Mouse (Mus musculus) intestine, embryonic 14.5 days (tissue): ENCODE results near the gene Lyzl4. TPM values are rescaled to one million over a fixed set of nuclear protein-coding genes. Genes with fewer than 3 reads are reported as not detected.

Experiments used
- ATAC-seq: fragments of 200-750 bp; cut with Nextera tagmentation; replicated peaks from 2 replicates; pipeline ENCODE4 v1.8.0; 2017; ENCODE audit warnings: low read depth, moderate number of reproducible peaks, moderate TSS enrichment, moderate library complexity; ENCODE audit not compliant: low FRiP score, low TSS enrichment
- DNase-seq: peaks from one replicate; pipeline ENCODE4 v3.0.0-alpha.2; 2018; ENCODE audit warnings: low spot score
- H3K27ac ChIP-seq: fragments of 300-500 bp; sonication (generic); 2 replicates; pipeline ENCODE4 v1.5.1; 2014; ENCODE audit warnings: low read depth, mild to moderate bottlenecking, control low read depth
- H3K27me3 ChIP-seq: fragments of 300-500 bp; sonication (generic); replicated peaks from 2 replicates; pipeline ENCODE4 v1.6.1; 2014; ENCODE audit warnings: low read length, control low read depth; ENCODE audit not compliant: control insufficient read depth, insufficient read depth
- H3K36me3 ChIP-seq: fragments of 300-500 bp; sonication (generic); 2 replicates; pipeline ENCODE4 v1.6.1; 2014; ENCODE audit warnings: low read length, control low read depth; ENCODE audit not compliant: control insufficient read depth, insufficient read depth
- H3K4me1 ChIP-seq: fragments of 300-500 bp; sonication (generic); replicated peaks from 2 replicates; pipeline ENCODE4 v1.6.1; 2014; ENCODE audit warnings: low read length, control low read depth, mixed read lengths; ENCODE audit not compliant: control insufficient read depth, insufficient read depth
- H3K4me2 ChIP-seq: fragments of 300-500 bp; sonication (generic); 2 replicates; pipeline ENCODE4 v1.6.1; 2014; ENCODE audit warnings: low read length
- H3K4me3 ChIP-seq: fragments of 300-500 bp; sonication (generic); 2 replicates; pipeline ENCODE4 v1.5.1; 2014; ENCODE audit warnings: low read depth, low read length, control low read depth, mixed read lengths
- H3K9ac ChIP-seq: fragments of 300-500 bp; sonication (generic); 2 replicates; pipeline ENCODE4 v1.6.1; 2014; ENCODE audit warnings: mild to moderate bottlenecking, low read length
- H3K9me3 ChIP-seq: fragments of 300-500 bp; sonication (generic); 2 replicates; pipeline ENCODE4 v1.6.1; 2016; ENCODE audit warnings: low read length, control low read depth; ENCODE audit not compliant: control insufficient read depth
- WGBS: fragments of 180-500 bp; shearing (Covaris S2); extraction: QIAGEN DNeasy Blood & Tissue Kit; methylation state at CpG from one replicate; pipeline ENCODE4 v1.1.7; 2014; 5-methylcytosine and 5-hydroxymethylcytosine counted together
- polyA plus RNA-seq: library from polyadenylated mRNA; unstranded; fragments of >200 nt; fragmentation: Nextera tagmentation; extraction: Ambion mirVana; gene quantifications from 2 replicates; pipeline ENCODE4 v1.2.1, GENCODE M21; 2014

The Lyzl4 gene
- polyA plus RNA-seq, 1 experiment from 2014 or later: not detected

DNA sequence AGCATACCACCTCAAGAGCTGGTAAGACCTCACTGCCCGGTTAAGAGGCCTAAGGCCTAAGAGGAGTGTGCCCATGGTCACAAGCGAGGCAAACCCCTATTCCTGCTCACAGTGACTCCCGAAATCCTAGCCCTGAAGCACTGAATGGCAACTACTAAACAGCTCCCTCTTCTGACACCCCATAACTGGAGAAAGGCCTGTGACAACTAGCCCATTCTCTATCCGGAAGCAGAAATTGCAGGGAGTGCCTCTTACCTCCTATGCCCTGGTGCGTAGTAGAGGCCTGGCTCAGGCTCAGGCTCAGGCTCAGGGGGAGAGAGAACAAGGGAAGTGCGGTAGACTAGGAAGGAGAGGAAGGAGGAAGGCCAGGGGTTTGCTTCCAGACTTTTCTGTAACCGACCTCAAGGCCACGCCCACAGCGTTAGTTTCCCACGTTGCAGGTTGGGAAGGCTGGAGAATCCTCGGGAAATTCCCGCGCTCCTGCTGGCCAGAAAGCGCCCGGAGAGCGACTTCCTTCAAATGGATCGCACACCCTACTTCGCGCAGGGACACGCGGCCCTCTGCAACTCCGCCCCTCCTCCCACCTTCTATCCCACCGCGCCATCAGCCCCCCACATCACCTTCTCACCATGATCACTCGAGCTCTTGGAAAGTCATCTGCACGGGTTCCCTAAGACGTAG lies 521 bp downstream of the Lyzl4 start:
- no peaks in the 10 kb centered on the region for H3K36me3 ChIP-seq
- H3K9ac ChIP-seq: 0 out of 2 replicates have a peak overlapping the region, but pooled peaks have one; percentile 7
- no peak overlapping the region for H3K27ac ChIP-seq
- WGBS: 13% methylated on average over 26 of the region's 27 CpGs
- DNase-seq (peak; percentile 62), ATAC-seq (no peak; the same call in 1 of the 2 replicates)
- H3K27me3 ChIP-seq: peaks cover 54% of the 10 kb centered on the region
- H3K4me2 ChIP-seq: peak overlapping the region; percentile 66
- peaks cover 9% of the 10 kb centered on the region for H3K4me1 ChIP-seq
- H3K9me3 ChIP-seq: no peaks in the 10 kb centered on the region
- H3K4me3 ChIP-seq: peak overlapping the region; percentile 37

DNA sequence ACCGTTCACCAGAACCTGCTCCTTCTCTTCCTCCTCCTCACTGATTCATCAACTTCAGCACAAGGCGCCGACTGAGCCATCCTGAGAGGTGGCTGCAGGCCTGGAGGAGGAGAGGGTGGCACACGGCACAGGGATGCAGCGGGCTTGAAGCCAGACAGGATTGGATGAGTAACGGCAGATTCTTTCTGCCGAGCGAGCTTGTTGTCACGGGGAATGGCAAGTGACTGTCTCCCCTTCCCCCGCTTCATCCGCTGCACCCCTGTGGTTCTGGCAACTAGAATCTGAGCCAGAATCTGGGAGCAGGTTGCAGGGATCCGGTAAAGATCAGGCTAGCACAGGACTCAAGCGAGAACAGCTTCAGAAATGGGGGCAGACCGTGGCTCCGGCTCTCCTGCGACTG lies 2.1 kb downstream of the Lyzl4 start:
- Histone ChIP-seq H3K4me3 (no peak overlapping the region), H3K36me3 (no peaks in the 10 kb centered on the region), H3K27me3 (peaks cover 54% of the 10 kb centered on the region), H3K27ac (no peak overlapping the region), H3K9me3 (no peaks in the 10 kb centered on the region), H3K4me2 (no peak overlapping the region), H3K4me1 (peaks cover 9% of the 10 kb centered on the region), H3K9ac (no peak overlapping the region)
- ATAC-seq (no peak), DNase-seq (no peak)
- WGBS: 54% methylated on average over 16 of the region's 16 CpGs

DNA sequence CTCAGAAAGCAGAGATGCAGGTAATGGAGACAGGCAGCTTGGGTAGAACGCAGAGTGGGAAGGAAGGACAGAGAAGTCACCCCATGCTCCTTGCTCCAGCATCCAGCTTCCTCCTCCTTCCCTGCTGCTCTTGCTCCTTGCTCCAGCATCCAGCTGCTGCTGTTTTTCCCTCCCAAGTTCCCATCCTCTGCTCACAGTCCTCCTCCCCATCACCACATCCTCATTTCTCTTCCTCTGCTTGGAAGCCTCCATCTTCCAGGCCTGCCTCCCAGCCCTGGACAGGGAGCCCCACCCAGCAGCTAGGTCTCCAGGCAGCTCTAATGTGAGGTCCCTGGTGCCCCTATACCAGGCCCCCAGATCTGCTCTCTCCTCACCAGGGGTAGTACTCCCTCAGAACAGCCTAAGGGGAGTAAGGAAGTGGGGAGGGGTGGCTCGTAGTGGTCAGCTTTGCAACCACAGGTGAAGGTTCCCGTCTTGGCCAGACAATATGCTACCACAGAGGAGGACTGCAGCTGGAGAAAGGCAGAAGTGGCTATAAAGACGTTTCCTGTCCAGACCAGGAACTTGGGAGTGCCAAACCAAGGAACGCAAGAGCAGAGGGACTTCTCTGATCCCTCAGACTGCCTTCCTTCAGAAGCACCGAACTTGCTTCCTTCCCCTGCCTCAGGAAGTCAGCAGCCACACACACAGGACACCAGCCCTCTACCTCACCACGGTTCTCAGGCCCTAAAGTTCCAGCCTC lies 5.9 kb downstream of the Lyzl4 start:
- ATAC-seq (no peak), DNase-seq (no peak)
- H3K4me1 ChIP-seq: no peaks in the 10 kb centered on the region
- H3K27me3 ChIP-seq: peaks cover 21% of the 10 kb centered on the region
- H3K4me2 ChIP-seq: no peak overlapping the region
- no peak overlapping the region for H3K4me3 ChIP-seq
- no peaks in the 10 kb centered on the region for H3K36me3 ChIP-seq
- no peak overlapping the region for H3K9ac ChIP-seq
- H3K9me3 ChIP-seq: no peaks in the 10 kb centered on the region
- 47% methylated on average over 7 of the region's 7 CpGs for WGBS
- H3K27ac ChIP-seq: no peak overlapping the region

DNA sequence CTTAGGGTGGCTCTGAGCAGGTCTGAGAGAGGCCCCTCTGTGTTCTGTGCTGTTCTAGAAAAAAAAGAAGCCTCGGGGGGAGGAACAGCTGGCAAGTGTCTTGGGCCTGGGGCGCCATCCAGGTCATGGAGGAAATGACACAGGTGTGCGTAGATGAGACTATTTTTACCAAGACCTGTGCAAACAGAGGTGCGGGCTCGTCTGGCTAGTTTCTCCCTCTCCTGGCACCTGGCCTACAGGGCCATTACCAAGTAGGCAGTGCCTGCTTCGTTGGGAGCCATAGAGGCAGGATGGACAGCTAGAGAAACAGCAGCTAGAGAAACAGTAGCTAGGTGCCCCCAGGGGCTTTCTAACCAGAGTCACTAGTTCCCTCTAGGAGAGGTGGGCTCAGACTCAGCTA lies 8.6 kb downstream of the Lyzl4 start:
- H3K4me2 ChIP-seq: no peak overlapping the region
- H3K9me3 ChIP-seq: no peaks in the 10 kb centered on the region
- H3K4me1 ChIP-seq: no peaks in the 10 kb centered on the region
- WGBS: 64% methylated on average over 6 of the region's 6 CpGs
- H3K4me3 ChIP-seq: no peak overlapping the region
- no peak overlapping the region for H3K27ac ChIP-seq
- ATAC-seq (no peak), DNase-seq (no peak)
- H3K9ac ChIP-seq: no peak overlapping the region
- H3K36me3 ChIP-seq: no peaks in the 10 kb centered on the region
- no peaks in the 10 kb centered on the region for H3K27me3 ChIP-seq

DNA sequence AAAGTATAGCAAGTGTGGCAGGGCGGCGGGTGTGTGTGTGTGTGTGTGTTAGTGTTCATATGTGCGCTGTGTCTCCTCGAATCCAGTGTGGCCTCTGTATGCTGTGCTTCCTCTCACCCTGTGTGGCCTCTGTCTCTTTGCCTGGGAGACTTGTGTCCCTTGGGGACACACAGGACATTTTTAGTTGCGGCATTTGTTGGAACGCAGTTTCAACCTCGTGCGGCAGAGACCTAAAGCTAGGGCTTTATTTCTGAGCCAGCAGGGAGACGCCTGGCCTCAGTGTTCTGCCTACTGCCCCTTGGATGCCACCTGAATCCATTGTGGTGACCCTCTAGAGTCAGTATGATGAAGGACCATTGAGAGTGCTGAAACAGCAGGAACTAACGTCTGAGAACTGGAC lies 9.0 kb downstream of the Lyzl4 start:
- 85% methylated on average over 10 of the region's 10 CpGs for WGBS
- Histone ChIP-seq H3K36me3 (no peaks in the 10 kb centered on the region), H3K4me3 (no peak overlapping the region), H3K27me3 (no peaks in the 10 kb centered on the region), H3K27ac (no peak overlapping the region), H3K4me1 (no peaks in the 10 kb centered on the region), H3K9ac (no peak overlapping the region), H3K9me3 (no peaks in the 10 kb centered on the region), H3K4me2 (no peak overlapping the region)
- ATAC-seq (no peak), DNase-seq (no peak)

DNA sequence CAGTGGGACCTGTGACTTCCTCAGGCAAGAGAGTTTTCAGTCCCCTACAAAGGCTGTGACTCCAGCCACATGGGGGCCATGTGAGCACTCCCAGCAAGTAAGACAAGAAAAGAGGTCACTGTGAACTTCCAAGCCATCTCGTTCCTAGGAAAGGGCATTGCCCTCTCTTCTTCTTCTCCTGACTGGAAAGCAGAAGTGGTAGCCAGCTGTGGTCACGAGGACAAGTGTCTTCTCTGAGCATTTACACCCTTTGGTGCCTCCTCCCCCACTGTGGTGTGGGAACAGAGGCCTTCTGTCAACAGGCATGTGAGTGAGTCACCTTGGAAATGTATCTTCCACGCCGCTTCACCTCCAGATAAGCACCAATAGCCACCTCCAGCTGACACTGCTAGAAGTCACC lies 9.9 kb downstream of the Lyzl4 start:
- Histone ChIP-seq H3K9ac (no peak overlapping the region), H3K9me3 (no peaks in the 10 kb centered on the region), H3K4me2 (no peak overlapping the region), H3K4me3 (no peak overlapping the region), H3K4me1 (no peaks in the 10 kb centered on the region), H3K27ac (no peak overlapping the region), H3K36me3 (no peaks in the 10 kb centered on the region), H3K27me3 (no peaks in the 10 kb centered on the region)
- DNase-seq (no peak), ATAC-seq (no peak)
- WGBS: 56% methylated on average over 4 of the region's 4 CpGs

DNA sequence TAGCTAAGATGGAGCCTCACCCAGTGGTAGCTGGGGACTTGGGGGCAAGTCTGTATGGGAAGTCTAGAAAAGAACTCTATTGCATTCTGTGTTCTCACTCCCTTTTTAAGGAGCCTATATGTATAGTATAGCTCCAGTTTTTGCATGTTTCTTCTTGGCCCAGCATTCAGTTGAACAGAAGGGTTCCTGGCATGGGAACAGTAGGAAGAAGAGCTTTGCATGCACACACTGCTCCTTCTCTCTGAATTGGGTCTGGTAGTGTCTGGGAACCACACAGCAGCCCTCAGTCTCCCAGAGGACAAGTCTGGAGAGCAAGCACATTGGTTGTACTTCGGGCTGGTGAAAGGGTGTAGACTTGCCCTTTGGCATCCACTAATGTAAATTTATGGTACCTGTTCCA lies 11.3 kb downstream of the Lyzl4 start:
- DNase-seq (no peak), ATAC-seq (no peak)
- Histone ChIP-seq H3K27me3 (no peaks in the 10 kb centered on the region), H3K9me3 (no peaks in the 10 kb centered on the region), H3K4me3 (no peak overlapping the region), H3K4me2 (no peak overlapping the region), H3K4me1 (no peaks in the 10 kb centered on the region), H3K27ac (no peak overlapping the region), H3K9ac (no peak overlapping the region), H3K36me3 (no peaks in the 10 kb centered on the region)
- 89% methylated on average over 1 of the region's 1 CpGs for WGBS

DNA sequence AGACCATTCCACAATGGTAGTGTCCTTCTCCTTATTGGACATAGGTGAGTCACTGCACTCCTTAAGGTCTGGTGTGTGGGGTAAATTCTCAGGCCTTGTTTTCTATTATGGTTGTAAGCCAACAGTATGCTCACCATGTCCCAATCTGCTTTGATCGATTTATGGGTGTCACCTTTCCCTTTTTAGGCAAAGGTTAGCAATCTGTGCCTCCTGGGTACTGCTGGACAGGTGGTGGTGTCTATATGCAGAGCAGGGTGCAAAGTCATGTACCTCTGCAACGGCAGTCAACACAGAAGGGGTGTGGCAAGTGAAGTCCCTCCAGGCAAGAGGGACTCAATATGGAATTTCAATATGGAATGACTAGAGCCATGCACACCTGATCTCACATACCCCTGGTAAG lies 17.0 kb downstream of the Lyzl4 start:
- Histone ChIP-seq H3K9ac (no peak overlapping the region), H3K4me2 (no peak overlapping the region), H3K36me3 (no peaks in the 10 kb centered on the region), H3K4me1 (no peaks in the 10 kb centered on the region), H3K27me3 (no peaks in the 10 kb centered on the region), H3K4me3 (no peak overlapping the region), H3K27ac (no peak overlapping the region), H3K9me3 (no peaks in the 10 kb centered on the region)
- no peak for ATAC-seq
- DNase-seq: no peak
- WGBS: 81% methylated on average over 2 of the region's 2 CpGs

DNA sequence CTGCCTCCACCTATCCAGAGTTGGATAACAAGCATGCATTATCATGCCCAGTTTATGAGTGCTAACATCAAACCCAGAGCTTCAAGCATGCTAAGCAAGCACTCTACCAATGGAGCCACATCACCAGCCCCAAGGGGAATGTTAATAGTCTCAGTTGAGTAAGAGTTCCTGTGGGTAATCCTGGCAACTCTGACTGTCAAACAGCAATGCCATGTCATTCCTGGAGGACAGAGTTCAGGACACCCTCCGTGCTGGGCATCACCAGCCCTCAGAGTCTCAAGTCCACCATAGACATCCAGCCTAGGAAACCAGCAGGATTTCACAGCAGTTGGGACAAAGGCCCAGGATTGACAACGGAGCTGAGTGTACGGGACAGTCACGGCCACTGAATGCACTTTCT lies 18.7 kb downstream of the Lyzl4 start:
- no peak overlapping the region for H3K27ac ChIP-seq

More for the DNA sequence above, 18.7 kb downstream of the Lyzl4 start:
- no peaks in the 10 kb centered on the region for H3K9me3 ChIP-seq
- H3K36me3 ChIP-seq: no peaks in the 10 kb centered on the region
- WGBS: 88% methylated on average over 4 of the region's 4 CpGs
- no peaks in the 10 kb centered on the region for H3K4me1 ChIP-seq
- ATAC-seq: no peak
- no peak for DNase-seq
- no peak overlapping the region for H3K9ac ChIP-seq
- H3K27me3 ChIP-seq: no peaks in the 10 kb centered on the region
- no peak overlapping the region for H3K4me2 ChIP-seq
- no peak overlapping the region for H3K4me3 ChIP-seq
